In genomic region chr1:130875139-130875538, GRCm38 (mm10) we compare ENCODE assay signal across 9 mouse cellular contexts. TPM values are rescaled to one million over a fixed set of nuclear protein-coding genes. Genes with fewer than 3 reads are reported as not detected.
A peak's percentile ranks its signal among the peaks of the same experiment; 100 is the strongest.
DNase-seq lines count a peak whose midpoint lies in the region; ATAC-seq lines count a peak whose summit lies in the region.
"Had no signal": no experiment of that assay in that cellular context is flagged by ENCODE, and none has a peak within 500 bp of the region (broad histone marks: within the 10 kb centered on the region; RNA-seq: fewer than 3 reads in every experiment).

No protein-coding gene starts in this region.

- peaks cover 8% of the 10 kb centered on the region for H3K4me1 ChIP-seq in kidney, embryonic 15.5 days
- H3K4me1 ChIP-seq in midbrain, embryonic 15.5 days = 0 out of 2 replicates have a peak, but pooled peaks cover 3% of the 10 kb centered on the region

- H3K27me3 ChIP-seq in kidney, embryonic 15.5 days = peaks cover 38% of the 10 kb centered on the region
- H3K27me3 ChIP-seq in midbrain, embryonic 15.5 days (replicated peaks) = peaks cover 13% of the 10 kb centered on the region

- no peak for ATAC-seq in kidney, embryonic 15.5 days (replicated peaks; ENCODE audit: low FRiP score)
- 0 out of 4 replicates have a peak, but pooled peaks have one; percentile 30 to 34 for ATAC-seq in hematopoietic stem cell, adult 5-6 weeks (replicated peaks in 1 of 2; ENCODE audit: insufficient read depth in 1 of 2, low FRiP score in 2 of 2, low TSS enrichment in 1 of 2, low read depth in 1 of 2, poor library complexity in 2 of 2, severe bottlenecking in 2 of 2)
- peak; percentile 62; the same call in 1 of the 2 replicates for ATAC-seq in midbrain, embryonic 15.5 days (replicated peaks)

- H3K4me3 ChIP-seq in kidney, embryonic 15.5 days (replicated peaks) = no peak overlapping the region
- H3K4me3 ChIP-seq in midbrain, embryonic 15.5 days = no peak overlapping the region

- WGBS in kidney, embryonic 15.5 days = 40% methylated on average over 3 of the region's 3 CpGs
- 46% methylated on average over 3 of the region's 3 CpGs for WGBS in midbrain, embryonic 15.5 days

- DNase-seq in kidney, adult 11 months = peak; percentile 63
- peak; percentile 53 for DNase-seq in MN1 (ENCODE audit: low spot score)
- DNase-seq in cerebellum, postnatal 25 days = peak; percentile 52 to 68
- peak; percentile 41 to 57 for DNase-seq in layer of hippocampus, postnatal 10 days (ENCODE audit: low spot score in 2 of 2)
- DNase-seq in Muller cell, postnatal 12 days (ENCODE audit: inconsistent ontology term) = no peak

- H3K27ac ChIP-seq in kidney, embryonic 15.5 days = no peak overlapping the region
- no peak overlapping the region for H3K27ac ChIP-seq in midbrain, embryonic 15.5 days
- H3K27ac ChIP-seq: macrophage had no signal

- no peak overlapping the region for H3K4me2 ChIP-seq in kidney, embryonic 15.5 days
- no peak overlapping the region for H3K4me2 ChIP-seq in midbrain, embryonic 15.5 days

- no peaks in the 10 kb centered on the region for H3K36me3 ChIP-seq in kidney, embryonic 15.5 days
- H3K36me3 ChIP-seq in midbrain, embryonic 15.5 days (replicated peaks) = no peaks in the 10 kb centered on the region

- H3K9ac ChIP-seq in kidney, embryonic 15.5 days = no peak overlapping the region
- H3K9ac ChIP-seq in midbrain, embryonic 15.5 days = no peak overlapping the region

- H3K9me3 ChIP-seq in kidney, embryonic 15.5 days (replicated peaks) = no peaks in the 10 kb centered on the region
- no peaks in the 10 kb centered on the region for H3K9me3 ChIP-seq in midbrain, embryonic 15.5 days

RNA-seq across cellular contexts. Expression of gene Fcmr, which starts 9.7 kb away (rescaled TPM):
- polyA plus RNA-seq in kidney, embryonic 15.5 days (2015; fragmentation: Nextera tagmentation; extraction: Ambion mirVana) = 0.47 TPM in 1 of 2 replicates, not detected in the other
- not detected in 2 replicates for total RNA-seq in hematopoietic stem cell, adult 5-6 weeks (2017)
- total RNA-seq in layer of hippocampus, postnatal 10 days (2021) = not detected
- polyA plus RNA-seq in midbrain, embryonic 15.5 days (2015; fragmentation: Nextera tagmentation; extraction: Ambion mirVana) = 0.63 and 0.72 TPM in 2 replicates

RNA-seq across cellular contexts. Expression of gene Il24, which starts 12.1 kb away (rescaled TPM):
- 0.13 TPM in 1 of 2 replicates, not detected in the other for polyA plus RNA-seq in kidney, embryonic 15.5 days (2015; fragmentation: Nextera tagmentation; extraction: Ambion mirVana)
- total RNA-seq in hematopoietic stem cell, adult 5-6 weeks (2017) = not detected in 2 replicates
- total RNA-seq in layer of hippocampus, postnatal 10 days (2021) = not detected
- polyA plus RNA-seq in midbrain, embryonic 15.5 days (2015; fragmentation: Nextera tagmentation; extraction: Ambion mirVana) = not detected in 2 replicates
- polyA plus RNA-seq: macrophage had no signal

RNA-seq across cellular contexts. Expression of gene Il20, which starts 36.1 kb away (rescaled TPM):
- polyA plus RNA-seq in kidney, embryonic 15.5 days (2015; fragmentation: Nextera tagmentation; extraction: Ambion mirVana) = not detected in 2 replicates
- total RNA-seq in hematopoietic stem cell, adult 5-6 weeks (2017) = not detected in 2 replicates
- not detected for total RNA-seq in layer of hippocampus, postnatal 10 days (2021)
- not detected in 2 replicates for polyA plus RNA-seq in midbrain, embryonic 15.5 days (2015; fragmentation: Nextera tagmentation; extraction: Ambion mirVana)
- polyA plus RNA-seq: macrophage had no signal

RNA-seq across cellular contexts. Expression of gene Pigr, which starts 48.7 kb away (rescaled TPM):
- polyA plus RNA-seq in kidney, embryonic 15.5 days (2015; fragmentation: Nextera tagmentation; extraction: Ambion mirVana) = 0.05 TPM in 1 of 2 replicates, not detected in the other
- total RNA-seq in hematopoietic stem cell, adult 5-6 weeks (2017) = not detected in 2 replicates
- total RNA-seq in layer of hippocampus, postnatal 10 days (2021) = not detected
- polyA plus RNA-seq in midbrain, embryonic 15.5 days (2015; fragmentation: Nextera tagmentation; extraction: Ambion mirVana) = not detected in 2 replicates
- polyA plus RNA-seq: macrophage had no signal
